In genomic region chr16:3122861-3123477, GRCm38 (mm10) we compare ENCODE assay signal across 7 mouse cellular contexts.
A peak's percentile ranks its signal among the peaks of the same experiment; 100 is the strongest.
DNase-seq lines count a peak whose midpoint lies in the region; ATAC-seq and TF ChIP-seq lines count a peak whose summit lies in the region.
"Not testable (repeated sequence)": the region's sequence is repeated elsewhere in the genome, so short reads cannot be mapped to it uniquely, and the experiment has no call there.

No protein-coding gene starts in this region.

- WGBS in intestine, postnatal 0 days = 67% methylated on average over 8 of the region's 8 CpGs
- 71% methylated on average over 8 of the region's 8 CpGs for WGBS in spleen, adult 2 months

- H3K9ac ChIP-seq in intestine, postnatal 0 days (ENCODE audit: low read depth, low read length) = not testable (repeated sequence)

- H3K9me3 ChIP-seq in intestine, postnatal 0 days (ENCODE audit: control insufficient read depth) = not testable (repeated sequence)

- peak; percentile 53 for ATAC-seq in intestine, postnatal 0 days
- peak; percentile 96 for ATAC-seq in megakaryocyte, adult 5-6 weeks (ENCODE audit: poor library complexity, severe bottlenecking)

- not testable (repeated sequence) for TF ChIP-seq POLR2A in spleen, adult 2 months (IDR thresholded peaks at IDR 0.05; ENCODE audit: low read depth, low read length)

- peak; percentile 68 to 94 for DNase-seq in adrenal gland, adult (ENCODE audit: inconsistent age in 2 of 2, low spot score in 1 of 2)
- DNase-seq in embryo, embryonic 11 days = peak; percentile 3
- DNase-seq in gonadal fat pad, adult 2 months (ENCODE audit: low read depth) = peak; percentile 2
- peak; percentile 26 to 40 for DNase-seq in left cerebral cortex, postnatal 10 days (ENCODE audit: extremely low spot score in 1 of 2, low spot score in 2 of 2)
- peak; percentile 0 to 35 for DNase-seq in spleen, adult 2 months (ENCODE audit: low read depth in 1 of 2, low spot score in 2 of 2)

- H3K27me3 ChIP-seq in intestine, postnatal 0 days (replicated peaks; ENCODE audit: control insufficient read depth, insufficient read depth, low read length); spleen, adult 2 months (ENCODE audit: control insufficient read depth, insufficient read depth, low read length): not testable (repeated sequence)

- H3K4me3 ChIP-seq in intestine, postnatal 0 days (ENCODE audit: low read depth, low read length); spleen, adult 2 months (ENCODE audit: extremely low read depth, insufficient read depth, insufficient read length): not testable (repeated sequence)

- not testable (repeated sequence) for H3K4me1 ChIP-seq in intestine, postnatal 0 days (replicated peaks; ENCODE audit: control insufficient read depth, insufficient read depth, low read length); spleen, adult 2 months (ENCODE audit: control insufficient read depth, insufficient read depth, insufficient read length)

- H3K4me2 ChIP-seq in intestine, postnatal 0 days (replicated peaks; ENCODE audit: low read depth) = not testable (repeated sequence)

- not testable (repeated sequence) for H3K36me3 ChIP-seq in intestine, postnatal 0 days (ENCODE audit: control insufficient read depth, insufficient read depth); spleen, adult 2 months (ENCODE audit: control insufficient read depth, insufficient read depth, low read length)

- intact Hi-C loops in left cerebral cortex, postnatal 10 days (cut with DNase I) = not testable (repeated sequence)

- H3K27ac ChIP-seq in intestine, postnatal 0 days (ENCODE audit: low read depth, low read length); spleen, adult 2 months (ENCODE audit: insufficient read depth, low read length): not testable (repeated sequence)

- not testable (repeated sequence) for TF ChIP-seq CTCF in intestine, postnatal 0 days (IDR thresholded peaks at IDR 0.05; ENCODE audit: low read depth); spleen, adult 2 months (IDR thresholded peaks at IDR 0.05; ENCODE audit: extremely low read depth, insufficient read depth, insufficient read length, insufficient replicate concordance)

Comparison
In these comparisons a context has a peak if more than half of its experiments do, and no peak if none do; other contexts are left out.
1. DNase-seq: peak in every context shown above with its lines; median percentile 81 in adrenal gland, adult; 33 in left cerebral cortex, postnatal 10 days; 18 in spleen, adult 2 months; 3 in embryo, embryonic 11 days; 2 in gonadal fat pad, adult 2 months.